Mouse (Mus musculus): Measurements from ENCODE around the gene Vps53. TPM values are rescaled to one million over a fixed set of nuclear protein-coding genes. Genes with fewer than 3 reads are reported as not detected.

The Vps53 gene
- total and polyA plus RNA-seq, 2 experiments from 2014 or later, result 40.3 to 63.5 TPM

DNA sequence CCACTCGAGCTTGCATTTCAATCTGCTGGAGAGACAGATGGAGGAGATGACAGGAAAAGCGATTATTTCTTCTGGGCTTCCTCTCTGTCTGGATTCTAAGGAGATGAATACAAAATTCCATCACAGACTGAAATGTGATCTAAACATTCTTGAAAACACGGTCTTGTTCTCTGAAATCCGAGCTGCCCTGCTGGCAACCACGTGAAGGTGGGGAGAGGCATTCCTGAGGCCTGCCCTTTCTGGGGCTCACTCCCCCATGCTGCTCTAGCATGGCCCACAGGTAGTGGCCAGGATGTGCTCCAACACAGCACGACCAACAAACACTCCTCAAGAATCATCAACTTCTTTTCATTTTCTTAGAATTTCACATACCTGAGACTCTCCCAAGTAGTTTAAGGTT is 19.2 kb downstream of the Vps53 start:
- no peak for TF ChIP-seq CTCF (IDR thresholded peaks at IDR 0.05)
- H3K36me3 ChIP-seq (ENCODE audit: insufficient read depth, low read length), result peaks cover 43% of the 10 kb centered on the region

DNA sequence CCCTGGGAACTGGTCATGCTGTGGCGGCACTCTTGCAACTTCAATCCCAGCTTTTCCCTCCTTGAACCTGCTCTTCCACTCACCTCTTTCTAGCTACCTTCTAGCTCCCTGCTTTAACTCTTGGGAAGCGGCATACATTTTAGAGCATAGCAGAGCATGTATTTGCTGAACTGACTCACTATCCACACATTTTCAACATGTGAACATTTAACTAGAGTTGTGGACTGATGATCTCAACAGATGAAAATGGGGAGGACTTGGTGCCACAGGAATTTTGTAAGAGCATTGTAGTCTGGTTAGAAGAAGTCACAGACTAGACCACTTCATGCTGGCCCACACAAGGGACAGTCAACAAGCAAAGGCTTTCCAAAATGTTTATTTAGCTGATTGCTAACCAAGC is 21.1 kb downstream of the Vps53 start:
- 96% methylated on average over 2 of the region's 2 CpGs for WGBS
- peaks cover 41% of the 10 kb centered on the region for H3K36me3 ChIP-seq (ENCODE audit: insufficient read depth, low read length)
- no peak overlapping the region for H3K4me3 ChIP-seq (ENCODE audit: low read depth, low read length)
- no peak for TF ChIP-seq CTCF (IDR thresholded peaks at IDR 0.05)
- H3K27ac ChIP-seq (ENCODE audit: low read depth, low read length), result no peak overlapping the region
- no peak for DNase-seq (ENCODE audit: low spot score)
- no peaks in the 10 kb centered on the region for H3K4me1 ChIP-seq (ENCODE audit: insufficient read depth, low read length)
- no peak overlapping the region for H3K4me2 ChIP-seq (ENCODE audit: low read depth, low read length, poor library complexity, severe bottlenecking)
- no peaks in the 10 kb centered on the region for H3K27me3 ChIP-seq (ENCODE audit: insufficient read depth, low read length)
- no peaks in the 10 kb centered on the region for H3K9me3 ChIP-seq (ENCODE audit: low read length)
- H3K9ac ChIP-seq (replicated peaks; ENCODE audit: low read length, poor library complexity, severe bottlenecking), result no peak overlapping the region
- ATAC-seq (ENCODE audit: low FRiP score), result no peak

More for the DNA sequence above, 19.2 kb downstream of the Vps53 start:
- 66% methylated on average over 6 of the region's 6 CpGs for WGBS
- Histone ChIP-seq H3K4me3 (ENCODE audit: low read depth, low read length) (no peak overlapping the region), H3K27ac (ENCODE audit: low read depth, low read length) (no peak overlapping the region), H3K4me2 (ENCODE audit: low read depth, low read length, poor library complexity, severe bottlenecking) (no peak overlapping the region), H3K27me3 (ENCODE audit: insufficient read depth, low read length) (no peaks in the 10 kb centered on the region), H3K9me3 (ENCODE audit: low read length) (no peaks in the 10 kb centered on the region), H3K4me1 (ENCODE audit: insufficient read depth, low read length) (no peaks in the 10 kb centered on the region), H3K9ac (replicated peaks; ENCODE audit: low read length, poor library complexity, severe bottlenecking) (no peak overlapping the region)
- ATAC-seq (ENCODE audit: low FRiP score) (no peak), DNase-seq (ENCODE audit: low spot score) (no peak)

DNA sequence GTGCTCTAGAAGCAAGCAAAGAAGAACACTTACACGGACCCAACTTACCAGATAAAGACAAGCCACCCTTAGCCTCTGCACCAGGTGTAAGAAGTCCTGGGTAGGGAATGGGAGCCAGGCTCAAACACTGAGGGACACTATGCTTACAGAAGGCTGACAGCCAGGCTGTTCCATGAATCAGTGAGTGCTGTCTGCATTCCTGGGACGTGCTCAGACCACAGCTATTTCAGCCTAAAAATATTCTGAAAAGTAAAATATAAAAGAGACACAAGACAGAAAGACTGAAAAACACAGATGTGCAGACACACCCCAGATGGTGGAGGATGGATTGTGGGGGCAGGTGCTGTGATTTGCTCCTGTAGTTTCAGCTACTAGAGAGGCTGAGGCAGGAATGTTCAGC is 24.6 kb downstream of the Vps53 start:
- Histone ChIP-seq H3K36me3 (ENCODE audit: insufficient read depth, low read length) (peaks cover 33% of the 10 kb centered on the region), H3K9me3 (ENCODE audit: low read length) (no peaks in the 10 kb centered on the region), H3K4me2 (ENCODE audit: low read depth, low read length, poor library complexity, severe bottlenecking) (no peak overlapping the region), H3K4me1 (ENCODE audit: insufficient read depth, low read length) (no peaks in the 10 kb centered on the region), H3K4me3 (ENCODE audit: low read depth, low read length) (no peak overlapping the region), H3K9ac (replicated peaks; ENCODE audit: low read length, poor library complexity, severe bottlenecking) (no peak overlapping the region), H3K27ac (ENCODE audit: low read depth, low read length) (no peak overlapping the region), H3K27me3 (ENCODE audit: insufficient read depth, low read length) (no peaks in the 10 kb centered on the region)
- ATAC-seq (ENCODE audit: low FRiP score) (no peak), DNase-seq (ENCODE audit: low spot score) (no peak)
- TF ChIP-seq CTCF (IDR thresholded peaks at IDR 0.05), result no peak
- WGBS, result 88% methylated on average over 2 of the region's 2 CpGs

DNA sequence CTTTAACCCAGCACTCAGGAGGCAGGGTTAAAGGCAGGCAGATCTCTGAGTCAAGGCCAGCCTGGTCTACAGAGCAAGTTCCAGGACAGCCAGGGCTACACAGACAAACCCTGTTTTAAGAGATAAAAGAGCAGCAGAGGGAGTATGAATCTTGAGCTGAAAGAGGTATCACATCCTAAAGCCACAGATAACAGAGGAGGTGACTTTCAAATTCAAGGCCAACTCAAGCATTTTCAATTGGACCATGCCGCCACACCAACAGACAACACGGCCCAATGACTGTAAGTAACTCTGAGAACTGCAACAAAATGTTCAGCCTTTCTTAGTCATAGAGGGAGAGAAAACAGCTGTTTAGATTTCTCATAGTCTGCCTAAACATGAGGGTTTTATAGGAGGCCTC is 25.2 kb downstream of the Vps53 start:
- no peak overlapping the region for H3K9ac ChIP-seq (replicated peaks; ENCODE audit: low read length, poor library complexity, severe bottlenecking)
- no peaks in the 10 kb centered on the region for H3K9me3 ChIP-seq (ENCODE audit: low read length)
- no peak for TF ChIP-seq CTCF (IDR thresholded peaks at IDR 0.05)
- no peaks in the 10 kb centered on the region for H3K4me1 ChIP-seq (ENCODE audit: insufficient read depth, low read length)
- H3K27me3 ChIP-seq (ENCODE audit: insufficient read depth, low read length), result no peaks in the 10 kb centered on the region
- H3K36me3 ChIP-seq (ENCODE audit: insufficient read depth, low read length), result peaks cover 30% of the 10 kb centered on the region
- H3K27ac ChIP-seq (ENCODE audit: low read depth, low read length), result no peak overlapping the region
- 90% methylated on average over 2 of the region's 2 CpGs for WGBS
- H3K4me2 ChIP-seq (ENCODE audit: low read depth, low read length, poor library complexity, severe bottlenecking), result no peak overlapping the region
- DNase-seq (ENCODE audit: low spot score) (no peak), ATAC-seq (ENCODE audit: low FRiP score) (no peak)
- no peak overlapping the region for H3K4me3 ChIP-seq (ENCODE audit: low read depth, low read length)

DNA sequence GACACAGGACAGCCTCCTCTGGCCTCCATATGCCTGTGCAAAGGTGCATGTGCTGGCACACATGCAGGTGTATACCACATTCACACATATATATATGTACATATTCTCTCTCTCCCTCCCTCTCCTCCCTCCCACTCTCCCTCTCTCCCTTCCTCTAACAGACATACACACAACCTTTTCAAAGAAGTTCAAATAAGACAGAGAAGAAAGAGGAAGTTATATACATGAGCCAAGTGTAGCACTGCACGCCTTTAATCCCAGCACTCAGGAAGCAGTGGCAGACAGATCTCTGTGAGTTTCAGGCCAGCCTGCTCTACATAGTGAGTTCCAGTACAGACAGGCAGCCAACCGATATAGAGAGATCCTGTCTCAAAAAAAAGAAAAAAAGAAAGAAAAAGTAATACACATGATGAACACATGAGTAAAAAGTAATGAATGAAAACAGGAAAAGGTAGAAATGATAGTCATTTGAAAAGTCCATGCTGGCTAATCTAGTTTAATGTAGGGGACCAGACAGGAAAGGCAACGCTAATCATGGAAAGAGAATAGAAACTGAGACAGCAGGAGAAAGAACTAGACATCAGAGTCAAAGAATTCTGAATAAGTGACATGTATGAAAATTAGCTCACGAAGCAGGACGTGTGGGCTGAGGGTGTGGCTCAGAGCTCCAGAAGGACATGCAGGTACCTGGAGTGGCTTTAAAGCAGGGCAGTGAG is 26.1 kb downstream of the Vps53 start:
- Histone ChIP-seq H3K4me3 (ENCODE audit: low read depth, low read length) (no peak overlapping the region), H3K9me3 (ENCODE audit: low read length) (no peaks in the 10 kb centered on the region), H3K27me3 (ENCODE audit: insufficient read depth, low read length) (no peaks in the 10 kb centered on the region), H3K27ac (ENCODE audit: low read depth, low read length) (no peak overlapping the region), H3K4me1 (ENCODE audit: insufficient read depth, low read length) (peaks cover 6% of the 10 kb centered on the region; the same call in 1 of the 2 replicates), H3K36me3 (ENCODE audit: insufficient read depth, low read length) (peaks cover 30% of the 10 kb centered on the region), H3K4me2 (ENCODE audit: low read depth, low read length, poor library complexity, severe bottlenecking) (no peak overlapping the region), H3K9ac (replicated peaks; ENCODE audit: low read length, poor library complexity, severe bottlenecking) (no peak overlapping the region)
- no peak for ATAC-seq (ENCODE audit: low FRiP score)
- WGBS, result 92% methylated on average over 5 of the region's 5 CpGs
- TF ChIP-seq CTCF (IDR thresholded peaks at IDR 0.05), result no peak
- no peak for DNase-seq (ENCODE audit: low spot score)

DNA sequence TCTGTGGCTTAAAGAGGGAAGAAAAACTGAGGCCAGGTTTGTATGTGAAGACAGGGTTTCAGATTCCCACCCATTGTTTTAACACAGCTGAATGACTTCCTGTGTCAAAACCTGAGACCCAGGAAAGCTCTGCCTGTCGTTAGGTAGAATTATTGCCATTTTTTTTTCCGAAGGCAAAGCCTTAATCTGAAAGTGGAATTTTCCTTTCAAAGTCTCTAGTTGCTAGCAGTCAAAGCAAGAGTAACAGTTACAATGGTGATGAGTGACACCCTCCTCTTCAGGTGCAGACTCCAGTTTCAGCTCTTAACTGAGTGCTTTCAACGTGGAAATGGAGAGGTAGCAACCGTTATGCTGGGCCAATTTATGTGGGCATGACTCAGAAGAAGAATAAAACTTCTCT is 28.5 kb downstream of the Vps53 start:
- no peak overlapping the region for H3K4me2 ChIP-seq (ENCODE audit: low read depth, low read length, poor library complexity, severe bottlenecking)
- H3K27ac ChIP-seq (ENCODE audit: low read depth, low read length), result no peak overlapping the region
- H3K4me1 ChIP-seq (ENCODE audit: insufficient read depth, low read length), result peaks cover 6% of the 10 kb centered on the region
- no peak for TF ChIP-seq CTCF (IDR thresholded peaks at IDR 0.05)
- peaks cover 19% of the 10 kb centered on the region for H3K36me3 ChIP-seq (ENCODE audit: insufficient read depth, low read length)
- H3K9ac ChIP-seq (replicated peaks; ENCODE audit: low read length, poor library complexity, severe bottlenecking), result no peak overlapping the region
- H3K4me3 ChIP-seq (ENCODE audit: low read depth, low read length), result no peak overlapping the region
- ATAC-seq (ENCODE audit: low FRiP score) (no peak), DNase-seq (ENCODE audit: low spot score) (no peak)
- no peaks in the 10 kb centered on the region for H3K9me3 ChIP-seq (ENCODE audit: low read length)
- H3K27me3 ChIP-seq (ENCODE audit: insufficient read depth, low read length), result no peaks in the 10 kb centered on the region
- whole genome bisulfite sequencing, result 84% methylated on average over 4 of the region's 4 CpGs
